Mouse (Mus musculus) urinary bladder, postnatal 4 days (tissue): ENCODE results near the gene Nfix.

Experiments
- DNase-seq, 2 experiments: peaks; one replicate each; pipeline ENCODE4 v3.0.0; 2021 to 2022; ENCODE audit warnings: low spot score in 2 of 2

The Nfix gene

DNA sequence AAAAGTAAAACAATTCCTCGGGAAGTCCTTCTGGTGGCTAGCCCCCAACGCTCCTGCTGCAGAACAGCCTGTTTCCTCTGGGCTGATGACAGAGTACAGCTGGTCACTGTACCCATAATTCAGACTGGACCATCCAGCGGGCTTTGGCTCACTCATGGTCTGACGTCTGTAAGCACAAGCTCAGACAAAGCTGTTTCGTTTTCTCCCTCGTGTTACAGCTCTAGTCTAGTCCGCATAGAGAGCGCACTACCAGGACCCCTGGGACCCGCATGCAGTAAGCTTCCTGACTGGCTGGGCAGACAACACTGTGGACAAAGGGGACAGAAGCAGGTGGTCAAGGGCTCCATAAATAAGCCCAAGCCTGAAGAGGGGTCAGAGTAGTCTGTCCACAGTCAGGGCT, 33.7 kb downstream of the Nfix start:
- DNase-seq, result no peak

- no peak for DNase-seq
Observed at GRCm38 (mm10) chr8:84765629-84766028, 34.5 kb downstream of the Nfix start.

- DNase-seq, result no peak
Observed at GRCm38 (mm10) chr8:84764870-84765495, 35.2 kb downstream of the Nfix start.

DNA sequence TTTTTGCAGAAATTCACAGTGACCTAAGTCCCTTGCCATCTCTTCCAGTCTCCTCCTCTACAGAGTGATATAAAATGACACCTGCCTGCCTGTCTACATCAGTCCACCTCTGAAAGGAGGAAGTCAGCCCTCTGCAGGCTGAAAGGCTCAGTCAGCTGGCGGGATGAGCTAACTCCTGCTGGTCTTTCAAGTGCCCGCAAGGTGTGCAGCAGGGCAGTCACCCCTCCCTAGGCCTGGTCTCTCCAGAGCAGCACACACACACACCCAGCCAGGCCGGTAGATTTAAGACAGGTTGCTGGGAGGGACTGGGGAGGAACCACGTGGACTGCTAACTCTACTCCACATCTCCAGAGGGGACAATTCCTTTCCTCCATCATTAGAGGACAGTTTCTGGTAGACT, 36.0 kb downstream of the Nfix start:
- DNase-seq, result no peak

DNA sequence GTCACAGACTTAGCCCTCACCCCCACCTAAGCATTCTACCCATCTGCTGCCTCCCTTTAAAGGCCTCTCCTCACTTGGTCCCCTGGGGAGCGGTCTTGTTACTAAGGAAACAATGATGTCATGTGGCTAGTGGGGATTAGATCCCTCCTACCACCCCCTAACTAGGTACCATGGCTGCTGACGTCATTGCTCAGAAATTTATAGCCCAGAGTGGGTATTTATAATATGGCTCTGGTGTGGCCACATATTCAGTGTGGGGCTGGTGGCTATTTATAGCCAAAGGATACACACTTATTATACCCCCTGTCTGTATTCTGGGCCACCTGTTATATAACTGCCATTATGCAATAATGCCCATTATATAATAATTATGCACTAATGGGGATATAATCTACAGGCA, 39.2 kb downstream of the Nfix start:
- DNase-seq, result no peak

- DNase-seq, result no peak
Observed at GRCm38 (mm10) chr8:84760405-84760805, 39.7 kb downstream of the Nfix start.

DNA sequence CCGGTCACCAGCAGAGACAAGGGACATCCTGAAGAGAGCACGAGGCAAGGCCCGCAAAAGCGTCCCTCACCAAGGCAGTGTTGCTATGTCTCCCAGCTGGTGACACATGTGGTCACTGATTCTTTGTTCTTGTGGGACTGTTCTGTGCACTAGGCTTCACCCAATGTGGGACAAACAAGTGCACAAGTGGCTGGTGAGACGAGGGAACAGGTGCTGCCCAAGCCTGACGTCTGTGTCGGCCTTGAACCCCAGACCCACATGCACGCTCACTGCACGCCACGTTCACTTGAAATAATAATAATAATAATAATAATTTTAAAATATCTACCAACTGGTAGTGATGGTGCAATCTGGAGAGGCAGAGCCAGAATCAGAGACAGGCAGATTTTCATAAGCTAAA, 40.4 kb downstream of the Nfix start:
- no peak for DNase-seq

DNA sequence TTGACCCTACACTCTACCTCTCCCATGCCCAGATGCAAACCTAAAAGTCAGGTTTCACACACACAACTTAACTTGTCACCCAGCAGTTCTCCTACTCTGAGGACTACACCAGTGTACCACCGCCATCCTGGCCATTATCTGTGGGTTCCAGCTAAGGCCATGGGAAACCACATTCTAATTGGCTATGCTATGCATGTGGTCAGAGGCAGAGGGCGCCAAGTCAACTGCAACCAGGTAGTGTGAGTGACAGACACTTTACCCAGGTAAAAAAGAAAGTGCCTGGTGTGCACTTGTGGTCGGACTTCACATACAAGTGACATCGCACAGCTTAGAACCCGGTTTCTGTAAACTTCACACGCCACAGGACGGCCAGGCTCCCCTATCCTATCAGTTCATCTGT, 41.0 kb downstream of the Nfix start:
- no peak for DNase-seq

DNA sequence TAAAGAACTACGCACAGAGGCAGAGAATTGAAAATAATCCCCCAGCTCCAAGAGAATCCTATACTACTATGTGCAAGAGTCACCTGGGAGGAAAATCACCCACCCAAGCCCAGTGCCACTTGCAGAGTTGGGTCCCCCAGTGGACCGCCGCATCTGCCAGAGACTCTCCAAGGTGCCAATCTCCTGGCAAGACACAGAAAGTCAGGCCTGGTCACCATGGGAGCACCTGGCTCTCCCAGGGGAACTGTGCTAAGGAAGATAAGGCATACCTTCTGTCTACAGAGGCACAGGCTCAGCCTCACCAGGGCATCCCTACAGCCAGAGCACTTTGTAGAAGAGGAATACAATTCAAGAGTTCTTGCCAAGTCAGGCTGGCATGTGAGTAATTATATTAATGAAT, 41.8 kb downstream of the Nfix start:
- DNase-seq, result no peak

DNA sequence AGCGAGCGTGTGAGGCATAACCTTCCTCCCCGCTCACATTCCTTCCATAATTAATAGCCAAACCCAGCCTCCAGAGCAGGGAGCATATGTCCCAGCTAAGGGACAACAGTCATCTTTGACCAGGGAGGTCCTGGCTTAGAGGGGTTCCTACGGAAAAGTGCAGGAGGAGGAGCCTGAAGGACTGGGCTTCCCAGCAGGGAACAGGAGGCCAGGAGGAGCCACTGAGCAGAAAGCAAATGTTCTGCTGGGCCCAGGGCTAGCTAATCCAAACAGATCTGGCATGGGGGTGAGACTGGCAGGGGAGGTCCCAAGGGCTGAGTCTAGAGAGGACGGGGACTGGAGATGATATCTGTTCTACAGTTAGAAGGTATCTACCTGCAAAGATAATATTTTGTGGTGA, 42.6 kb downstream of the Nfix start:
- DNase-seq, result no peak

DNA sequence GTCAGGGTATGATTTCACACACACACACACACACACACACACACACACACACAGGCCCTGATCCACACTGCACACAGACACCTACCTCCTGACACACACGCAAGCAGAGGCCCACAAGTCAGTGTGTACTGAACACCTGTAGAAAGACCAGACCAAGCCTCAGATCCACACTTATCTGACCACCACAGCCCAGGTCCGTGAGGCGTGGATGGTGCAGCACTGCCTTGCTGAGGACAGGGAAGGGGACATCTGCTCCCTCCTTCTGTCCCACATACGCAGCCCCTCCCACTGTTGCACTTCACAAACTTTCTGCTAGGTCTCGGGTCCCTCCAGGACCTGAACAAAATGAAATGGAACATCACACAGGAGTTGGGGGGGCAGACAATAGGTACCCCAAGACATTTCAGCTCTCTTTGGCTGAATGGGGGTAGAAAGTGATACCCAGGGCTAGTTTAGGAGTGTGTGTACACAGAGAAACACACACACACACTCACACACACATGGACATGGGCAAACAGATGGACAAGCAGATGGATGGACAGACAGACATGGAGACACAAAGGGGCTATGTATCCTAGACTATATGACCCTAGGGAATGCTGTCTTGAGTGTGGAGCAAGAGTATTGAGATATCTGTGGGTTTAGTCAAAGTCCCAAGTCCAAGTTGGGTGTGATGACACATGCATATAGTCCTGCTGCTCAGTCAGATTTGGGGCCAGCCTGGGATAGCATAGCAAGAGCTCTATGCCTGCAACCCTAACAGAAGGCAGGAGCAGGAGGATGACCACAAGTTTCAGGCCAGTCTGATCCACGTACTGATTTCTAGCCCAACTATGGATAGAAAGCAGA, 47.2 kb downstream of the Nfix start:
- DNase-seq, result no peak

- DNase-seq, result no peak
Observed at GRCm38 (mm10) chr8:84749519-84749918, 50.6 kb downstream of the Nfix start.

GRCm38 (mm10) chr8:84745032-84745925, 54.9 kb downstream of the Nfix start:
- DNase-seq, result no peak

- peak; percentile 81 to 84 for DNase-seq
Observed at GRCm38 (mm10) chr8:84743517-84744420, 56.4 kb downstream of the Nfix start.

GRCm38 (mm10) chr8:84743054-84743415, 57.1 kb downstream of the Nfix start:
- no peak for DNase-seq

- peak; percentile 75 to 79 for DNase-seq
Observed at GRCm38 (mm10) chr8:84742171-84743053, 57.7 kb downstream of the Nfix start.

- DNase-seq, result no peak
Observed at GRCm38 (mm10) chr8:84740895-84741843, 59.0 kb downstream of the Nfix start.

GRCm38 (mm10) chr8:84739401-84739742, 60.8 kb downstream of the Nfix start:
- DNase-seq, result no peak

GRCm38 (mm10) chr8:84738715-84739400, 61.3 kb downstream of the Nfix start:
- DNase-seq, result no peak
